Mouse (Mus musculus) limb, embryonic 12.5 days (tissue): ENCODE data around the gene H2afx. TPM values are rescaled to one million over a fixed set of nuclear protein-coding genes. Genes with fewer than 3 reads are reported as not detected.

Source experiments
- ATAC-seq: fragments of 200-750 bp; cut with Nextera tagmentation; 2 replicates; pipeline ENCODE4 v1.8.0; 2017; ENCODE audit warnings: low read depth, moderate TSS enrichment; ENCODE audit not compliant: insufficient number of reproducible peaks, insufficient read depth, low FRiP score, low TSS enrichment
- H3K27ac ChIP-seq: fragments of 300-500 bp; sonication (generic); 2 replicates; pipeline ENCODE4 v1.5.1; 2016; ENCODE audit warnings: mild to moderate bottlenecking, moderate library complexity
- H3K27me3 ChIP-seq: fragments of 300-500 bp; sonication (generic); 2 replicates; pipeline ENCODE4 v1.6.1; 2016; ENCODE audit warnings: mild to moderate bottlenecking, moderate library complexity
- H3K36me3 ChIP-seq: fragments of 300-500 bp; sonication (generic); 2 replicates; pipeline ENCODE4 v1.6.1; 2016; ENCODE audit warnings: mild to moderate bottlenecking, moderate library complexity
- H3K4me1 ChIP-seq: fragments of 300-500 bp; sonication (generic); replicated peaks from 2 replicates; pipeline ENCODE4 v1.6.1; 2016
- H3K4me2 ChIP-seq: fragments of 300-500 bp; sonication (generic); 2 replicates; pipeline ENCODE4 v1.6.1; 2016; ENCODE audit warnings: mild to moderate bottlenecking, moderate library complexity
- H3K4me3 ChIP-seq: fragments of 300-500 bp; sonication (generic); replicated peaks from 2 replicates; pipeline ENCODE4 v1.5.1; 2016; ENCODE audit warnings: mild to moderate bottlenecking
- H3K9ac ChIP-seq: fragments of 300-500 bp; sonication (generic); replicated peaks from 2 replicates; pipeline ENCODE4 v1.6.1; 2016; ENCODE audit warnings: mild to moderate bottlenecking, moderate library complexity
- H3K9me3 ChIP-seq: fragments of 300-500 bp; sonication (generic); 2 replicates; pipeline ENCODE4 v1.6.1; 2016; ENCODE audit warnings: mild to moderate bottlenecking, moderate library complexity
- WGBS: fragments of 180-500 bp; shearing (Covaris S2); methylation state at CpG from one replicate; pipeline ENCODE4 v1.1.7; 2016; 5-methylcytosine and 5-hydroxymethylcytosine counted together
- polyA plus RNA-seq: library from polyadenylated mRNA; unstranded; fragments of >200 nt; fragmentation: Nextera tagmentation; extraction: Ambion mirVana; gene quantifications from 2 replicates; pipeline ENCODE4 v1.2.1, GENCODE M21; 2016

The H2afx gene
- polyA plus RNA-seq, 1 experiment from 2014 or later, result 481 TPM

GRCm38 (mm10) chr9:44342605-44343004, 8.1 kb downstream of the H2afx start:
- Histone ChIP-seq H3K9ac (0 out of 2 replicates have a peak overlapping the region, but pooled peaks have one; percentile 27), H3K9me3 (no peaks in the 10 kb centered on the region), H3K4me3 (peak overlapping the region; percentile 80; the same call in 1 of the 2 replicates), H3K27me3 (no peaks in the 10 kb centered on the region), H3K27ac (peak overlapping the region; percentile 98; the same call in 1 of the 2 replicates), H3K4me1 (peaks cover 19% of the 10 kb centered on the region), H3K36me3 (peaks cover 64% of the 10 kb centered on the region), H3K4me2 (peak overlapping the region; percentile 66)
- no peak for ATAC-seq
- 100% methylated on average over 1 of the region's 1 CpGs for WGBS

- Histone ChIP-seq H3K9me3 (no peaks in the 10 kb centered on the region), H3K27me3 (no peaks in the 10 kb centered on the region), H3K4me1 (peaks cover 16% of the 10 kb centered on the region), H3K9ac (peak overlapping the region; percentile 86), H3K27ac (peak overlapping the region; percentile 98), H3K4me2 (peak overlapping the region; percentile 66), H3K4me3 (peak overlapping the region; percentile 80), H3K36me3 (peaks cover 65% of the 10 kb centered on the region)
- WGBS, result 12% methylated on average over 6 of the region's 6 CpGs
- ATAC-seq, result no peak
These were observed 8.8 kb downstream of the H2afx start for GRCm38 (mm10) chr9:44343290-44343689.

GRCm38 (mm10) chr9:44343781-44344421, 9.4 kb downstream of the H2afx start, which contains the start of gene Hmbs:
Gene Hmbs, minus strand, starts transcription at chr9:44344228.
- Histone ChIP-seq H3K27me3 (no peaks in the 10 kb centered on the region), H3K9me3 (no peaks in the 10 kb centered on the region), H3K4me3 (peak within 1 kb of the TSS; percentile 80), H3K27ac (peak within 1 kb of the TSS; percentile 98), H3K9ac (peak within 1 kb of the TSS; percentile 86), H3K4me1 (peaks cover 16% of the 10 kb centered on the region), H3K4me2 (peak within 1 kb of the TSS; percentile 66), H3K36me3 (peaks cover 65% of the 10 kb centered on the region)
- ATAC-seq, result peak; percentile 93
- under 1% methylated on average over 39 of the region's 39 CpGs for WGBS

GRCm38 (mm10) chr9:44345570-44346433, 11.3 kb downstream of the H2afx start:
- H3K4me2 ChIP-seq, result no peak overlapping the region
- WGBS, result 90% methylated on average over 6 of the region's 6 CpGs
- H3K9ac ChIP-seq, result no peak overlapping the region
- H3K27ac ChIP-seq, result no peak overlapping the region
- no peaks in the 10 kb centered on the region for H3K9me3 ChIP-seq
- H3K27me3 ChIP-seq, result no peaks in the 10 kb centered on the region
- no peak for ATAC-seq
- H3K4me3 ChIP-seq, result no peak overlapping the region
- peaks cover 67% of the 10 kb centered on the region for H3K36me3 ChIP-seq
- H3K4me1 ChIP-seq, result peaks cover 16% of the 10 kb centered on the region

GRCm38 (mm10) chr9:44347166-44347565, 12.7 kb downstream of the H2afx start:
- H3K4me2 ChIP-seq, result no peak overlapping the region
- H3K27ac ChIP-seq, result no peak overlapping the region
- WGBS, result 97% methylated on average over 9 of the region's 9 CpGs
- no peaks in the 10 kb centered on the region for H3K27me3 ChIP-seq
- H3K4me3 ChIP-seq, result no peak overlapping the region
- H3K9me3 ChIP-seq, result no peaks in the 10 kb centered on the region
- H3K9ac ChIP-seq, result no peak overlapping the region
- ATAC-seq, result no peak
- H3K36me3 ChIP-seq, result peaks cover 67% of the 10 kb centered on the region
- peaks cover 16% of the 10 kb centered on the region for H3K4me1 ChIP-seq

GRCm38 (mm10) chr9:44347621-44348020, 13.1 kb downstream of the H2afx start:
- Histone ChIP-seq H3K36me3 (peaks cover 69% of the 10 kb centered on the region), H3K9ac (no peak overlapping the region), H3K27me3 (no peaks in the 10 kb centered on the region), H3K4me1 (peaks cover 13% of the 10 kb centered on the region), H3K27ac (no peak overlapping the region), H3K4me2 (no peak overlapping the region), H3K9me3 (no peaks in the 10 kb centered on the region), H3K4me3 (no peak overlapping the region)
- no peak for ATAC-seq
- 83% methylated on average over 4 of the region's 4 CpGs for WGBS

GRCm38 (mm10) chr9:44348546-44348945, 14.1 kb downstream of the H2afx start:
- H3K27ac ChIP-seq, result no peak overlapping the region

GRCm38 (mm10) chr9:44351396-44351795, 16.9 kb downstream of the H2afx start:
- Histone ChIP-seq H3K4me3 (no peak overlapping the region), H3K4me1 (no peaks in the 10 kb centered on the region), H3K9me3 (no peaks in the 10 kb centered on the region), H3K4me2 (no peak overlapping the region), H3K27me3 (no peaks in the 10 kb centered on the region), H3K27ac (no peak overlapping the region), H3K36me3 (peaks cover 100% of the 10 kb centered on the region), H3K9ac (no peak overlapping the region)
- ATAC-seq, result no peak
- 95% methylated on average over 4 of the region's 4 CpGs for WGBS

More at GRCm38 (mm10) chr9:44348546-44348945, 14.1 kb downstream of the H2afx start:
- Histone ChIP-seq H3K9me3 (no peaks in the 10 kb centered on the region), H3K27me3 (no peaks in the 10 kb centered on the region), H3K4me1 (peaks cover 4% of the 10 kb centered on the region; the same call in 1 of the 2 replicates), H3K9ac (no peak overlapping the region), H3K4me2 (no peak overlapping the region), H3K36me3 (peaks cover 78% of the 10 kb centered on the region), H3K4me3 (no peak overlapping the region)
- no peak for ATAC-seq
- WGBS, result 99% methylated on average over 4 of the region's 4 CpGs

- ATAC-seq, result no peak
- Histone ChIP-seq H3K4me3 (no peak overlapping the region), H3K27me3 (no peaks in the 10 kb centered on the region), H3K9me3 (no peaks in the 10 kb centered on the region), H3K36me3 (peaks cover 100% of the 10 kb centered on the region), H3K4me1 (no peaks in the 10 kb centered on the region), H3K27ac (no peak overlapping the region), H3K4me2 (no peak overlapping the region), H3K9ac (no peak overlapping the region)
- 94% methylated on average over 10 of the region's 10 CpGs for WGBS
These were observed 17.8 kb downstream of the H2afx start for GRCm38 (mm10) chr9:44352337-44352736.

- no peak overlapping the region; the same call in 1 of the 2 replicates for H3K9ac ChIP-seq
- no peak overlapping the region for H3K4me2 ChIP-seq
- H3K4me3 ChIP-seq, result no peak overlapping the region
- no peak for ATAC-seq
- WGBS, result 91% methylated on average over 6 of the region's 6 CpGs
- H3K4me1 ChIP-seq, result no peaks in the 10 kb centered on the region
- H3K36me3 ChIP-seq, result peaks cover 99% of the 10 kb centered on the region
- no peaks in the 10 kb centered on the region for H3K9me3 ChIP-seq
- no peak overlapping the region for H3K27ac ChIP-seq
- H3K27me3 ChIP-seq, result no peaks in the 10 kb centered on the region
These were observed 18.6 kb downstream of the H2afx start for GRCm38 (mm10) chr9:44353142-44353541.

GRCm38 (mm10) chr9:44357207-44357606, 22.7 kb downstream of the H2afx start:
- H3K4me1 ChIP-seq, result peaks cover 8% of the 10 kb centered on the region
- no peaks in the 10 kb centered on the region for H3K9me3 ChIP-seq
- no peaks in the 10 kb centered on the region for H3K27me3 ChIP-seq
- no peak overlapping the region for H3K9ac ChIP-seq
- H3K36me3 ChIP-seq, result peaks cover 75% of the 10 kb centered on the region
- no peak overlapping the region for H3K27ac ChIP-seq
- H3K4me3 ChIP-seq, result no peak overlapping the region
- no peak for ATAC-seq
- no peak overlapping the region for H3K4me2 ChIP-seq
- 83% methylated on average over 4 of the region's 4 CpGs for WGBS
